Mouse (Mus musculus) urinary bladder, postnatal 14 days (tissue): ENCODE measurements around the gene Atp5e.

ENCODE experiments used
- DNase-seq: peaks from one replicate; pipeline ENCODE4 v3.0.0; 2021; ENCODE audit warnings: low spot score

Atp5e gene

DNA sequence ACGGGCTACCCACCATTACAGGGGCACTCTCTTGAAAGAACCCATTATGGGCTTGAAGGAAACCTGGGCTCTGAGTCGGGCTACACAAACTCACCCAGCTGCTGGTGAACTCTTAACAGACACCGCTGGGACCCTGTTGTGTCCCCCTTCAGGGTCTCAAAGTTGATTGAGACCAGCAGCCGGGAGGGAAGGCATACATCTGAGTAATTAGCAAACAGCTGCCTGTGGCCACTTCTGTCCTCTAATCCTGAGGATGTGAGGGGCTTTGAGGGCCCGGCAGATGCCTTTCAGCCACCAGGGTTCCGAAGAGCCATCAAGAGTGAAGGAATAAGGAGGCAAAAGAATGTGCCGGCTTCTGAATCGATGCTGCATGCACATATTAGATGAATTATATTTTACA is 17.0 kb downstream of the Atp5e start:
- DNase-seq, result no peak

DNA sequence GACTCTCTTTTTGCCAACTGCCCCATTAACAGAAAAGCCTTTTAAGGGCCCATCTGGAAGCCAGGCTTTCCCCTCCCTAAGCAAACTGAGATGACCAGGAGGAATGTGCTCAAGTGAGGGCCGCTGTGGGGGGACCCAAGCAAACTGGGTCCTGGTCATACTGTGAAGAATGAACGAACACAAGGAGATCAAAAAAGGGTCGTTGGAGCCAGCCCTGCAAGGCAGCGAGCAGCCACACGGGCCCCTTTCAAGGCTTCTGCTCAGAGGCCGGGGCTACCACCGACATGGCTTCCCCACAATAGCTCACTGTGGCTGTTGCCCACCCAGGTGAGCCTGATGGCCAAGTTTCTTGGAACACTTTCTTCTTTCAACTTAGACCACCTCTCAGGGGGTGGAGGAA is 17.4 kb downstream of the Atp5e start:
- DNase-seq, result no peak

DNA sequence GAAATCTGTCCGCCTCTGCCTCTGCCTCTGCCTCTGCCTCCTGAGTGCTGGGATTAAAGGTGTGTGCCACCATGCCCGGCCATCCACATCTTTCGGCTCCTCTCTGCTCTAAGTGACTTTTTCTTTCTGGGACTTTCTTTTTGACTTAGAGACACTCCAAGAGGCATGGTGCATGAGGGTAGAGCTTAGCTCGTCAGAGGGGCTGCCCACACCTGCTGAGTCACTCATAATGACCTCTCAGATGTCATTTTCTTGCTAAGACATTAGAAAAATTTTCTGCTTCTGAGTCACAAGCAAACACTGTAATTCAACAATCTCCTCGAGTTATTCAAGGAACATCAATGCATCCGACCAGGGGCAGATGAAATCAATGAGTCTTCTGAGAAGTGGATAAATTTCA is 18.9 kb downstream of the Atp5e start:
- DNase-seq, result no peak

DNA sequence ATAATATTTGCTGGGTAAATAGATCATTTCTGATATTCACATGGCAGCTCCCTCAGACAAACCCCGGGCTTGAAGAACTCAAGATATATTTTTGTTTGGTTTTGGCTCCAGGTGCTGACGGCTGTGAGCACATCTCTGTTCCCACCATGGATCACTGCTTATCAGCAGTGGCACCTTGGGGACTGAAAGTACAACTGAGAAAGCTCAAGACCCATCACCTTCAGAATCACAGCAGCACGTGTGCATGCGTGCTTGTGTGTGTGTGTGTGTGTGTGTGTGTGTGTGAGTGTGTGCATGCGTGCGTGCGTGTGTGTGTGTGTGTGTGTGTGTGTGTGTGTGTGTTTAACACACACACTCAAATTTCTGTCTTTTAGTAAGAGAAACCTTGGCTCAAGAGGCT is 19.5 kb downstream of the Atp5e start:
- no peak for DNase-seq

DNA sequence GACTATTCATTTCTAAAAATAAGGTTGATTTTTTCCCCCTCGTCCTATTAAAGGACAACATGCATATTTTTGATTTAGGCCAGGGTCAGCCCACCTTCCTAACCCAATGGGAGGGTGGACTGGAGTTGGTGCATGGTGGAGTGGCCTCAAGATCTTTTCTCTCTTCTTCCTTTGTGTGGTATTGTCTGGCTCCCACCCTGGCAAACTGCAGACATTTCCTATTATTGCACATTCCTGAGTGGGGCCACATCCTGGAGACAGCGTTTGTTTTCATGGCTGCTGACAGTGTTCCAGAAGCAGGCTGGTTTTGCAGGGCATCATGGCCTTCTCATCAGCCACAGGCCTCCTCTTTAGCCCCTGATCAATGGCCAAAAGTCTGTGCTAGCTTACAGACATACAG is 20.9 kb downstream of the Atp5e start:
- DNase-seq, result no peak

DNA sequence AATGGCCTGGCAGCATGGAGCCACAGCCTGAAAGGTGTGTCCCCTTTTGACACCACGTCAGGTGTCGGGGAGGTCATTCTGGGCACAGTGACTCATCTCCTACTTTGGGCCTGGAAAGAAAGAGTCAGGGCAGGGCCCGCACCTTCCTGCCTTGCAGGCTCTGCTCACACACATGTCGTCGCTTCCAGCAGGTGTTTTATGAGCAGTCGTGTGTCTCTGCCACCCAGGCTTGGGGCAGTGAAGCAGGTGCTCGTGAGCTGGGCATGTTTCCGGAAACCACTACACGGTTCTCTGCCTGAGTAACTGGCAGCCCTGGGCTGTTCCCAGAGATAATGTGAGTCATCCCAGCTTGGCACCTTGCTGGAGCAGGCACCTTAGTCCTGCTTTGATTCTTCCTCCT is 21.4 kb downstream of the Atp5e start:
- DNase-seq, result no peak

DNA sequence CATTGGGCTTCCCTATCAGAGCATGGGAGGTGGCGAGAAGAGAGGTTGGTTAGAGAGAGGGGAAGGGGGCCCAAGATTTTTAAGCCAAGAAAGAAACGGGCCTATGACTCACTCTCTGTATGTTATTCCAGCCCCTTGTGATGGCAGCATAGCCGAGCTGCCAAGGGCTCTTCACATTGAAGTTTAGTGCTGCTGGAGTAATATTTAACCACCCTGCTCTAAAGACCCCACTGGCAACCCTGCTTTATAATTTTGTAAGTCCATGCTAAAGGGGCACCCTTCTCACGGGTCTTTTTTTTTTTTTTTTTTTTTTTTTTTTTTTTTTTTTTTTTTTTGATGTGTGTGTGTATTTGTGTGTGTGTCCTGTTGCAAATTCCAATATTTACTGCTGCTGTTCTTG is 22.0 kb downstream of the Atp5e start:
- DNase-seq, result no peak

DNA sequence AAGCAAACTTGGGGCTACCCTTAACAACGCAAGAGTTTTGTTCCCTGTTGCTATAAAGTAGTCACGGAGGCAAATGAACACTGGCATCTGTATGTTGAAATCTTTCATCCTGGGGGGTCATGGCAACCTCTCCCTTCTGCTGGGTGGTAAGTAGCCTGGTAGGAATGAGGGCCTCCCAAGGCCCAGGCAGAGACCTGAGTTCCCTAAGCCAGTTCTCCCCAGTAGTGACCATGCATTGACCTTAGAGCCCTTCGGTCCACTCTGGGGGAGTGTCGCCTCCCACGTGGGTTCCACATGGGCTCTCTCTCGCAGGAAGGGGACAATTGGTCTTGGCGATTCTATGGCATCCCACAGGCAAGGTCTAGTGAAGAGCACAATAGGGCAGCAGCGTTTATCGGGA is 23.9 kb downstream of the Atp5e start:
- no peak for DNase-seq

DNA sequence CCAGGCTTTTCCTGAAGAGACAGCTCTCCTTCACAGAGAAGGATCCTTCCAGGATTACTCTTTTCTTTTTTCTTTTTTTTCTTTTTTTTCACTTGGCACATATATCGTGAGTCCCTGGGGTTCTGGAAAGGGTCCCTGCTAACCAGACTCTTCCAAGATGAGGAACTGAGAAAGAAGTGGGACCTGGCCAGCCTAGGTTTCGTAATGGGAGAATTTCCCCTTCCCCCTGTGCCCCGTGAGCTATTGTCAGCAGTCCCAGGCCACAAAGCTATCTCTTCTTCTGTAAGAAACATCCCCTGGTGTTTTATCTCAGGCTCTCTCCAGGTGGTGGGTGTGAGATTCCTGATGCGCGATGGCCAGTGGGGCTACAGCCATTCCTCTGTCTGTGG is 24.5 kb downstream of the Atp5e start:
- no peak for DNase-seq

DNA sequence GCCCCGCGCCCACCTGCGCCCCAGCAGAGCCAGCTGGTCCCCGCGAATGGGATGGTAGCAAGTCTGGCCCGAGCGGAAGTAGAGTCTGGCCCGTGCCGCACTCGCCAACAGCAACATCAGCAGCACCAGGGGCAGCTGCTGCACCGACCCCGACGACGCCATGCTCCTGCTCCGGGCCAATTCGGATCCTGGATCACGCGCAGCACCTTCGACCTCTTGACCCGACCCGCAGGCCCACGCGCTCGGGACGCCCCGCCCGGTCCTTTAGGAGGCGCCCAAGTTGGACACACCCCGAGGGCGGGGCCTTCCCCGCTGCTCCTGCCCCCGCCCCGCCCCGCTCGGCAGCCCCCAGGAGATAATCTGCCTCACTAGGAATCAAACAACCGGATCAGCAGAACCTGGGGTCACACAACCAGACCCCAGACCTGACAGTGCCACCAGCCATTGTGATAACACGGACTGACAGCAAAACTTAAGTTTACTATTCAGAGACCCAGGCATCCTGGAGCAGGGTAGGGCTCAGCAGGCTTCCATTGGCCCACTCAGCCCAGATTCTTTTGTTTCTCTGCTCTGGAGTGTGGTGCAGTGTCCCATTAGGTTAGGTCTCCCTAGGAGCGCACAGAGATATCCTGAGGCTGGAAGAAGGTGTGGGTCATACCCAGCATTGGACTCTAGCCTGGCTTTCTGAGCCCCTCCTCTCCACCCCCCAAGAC is 25.0 kb downstream of the Atp5e start, which contains the start of gene Ctsz:
Gene Ctsz, minus strand, starts transcription at position 303 of the 713 bp plus-strand sequence.
- peak; percentile 65 for DNase-seq

DNA sequence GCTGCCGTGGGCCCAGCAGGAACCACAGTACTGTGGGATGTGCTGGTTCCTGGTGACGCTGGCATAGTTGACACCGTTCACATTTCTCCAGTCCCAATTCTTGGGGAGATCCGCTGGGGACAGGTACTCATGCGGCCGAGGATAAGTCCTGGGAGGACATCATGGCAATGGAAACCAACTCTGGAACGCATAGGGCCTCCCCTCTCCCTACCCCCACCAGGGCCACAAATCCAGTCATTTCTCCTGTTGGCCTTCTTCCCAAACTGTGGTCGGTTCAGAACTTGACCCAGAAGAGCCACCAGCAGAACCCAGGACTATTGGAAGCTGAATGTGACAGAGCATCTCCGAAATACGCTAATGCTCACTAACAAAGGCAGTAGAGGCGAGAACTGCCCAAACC is 25.7 kb downstream of the Atp5e start:
- no peak for DNase-seq

DNA sequence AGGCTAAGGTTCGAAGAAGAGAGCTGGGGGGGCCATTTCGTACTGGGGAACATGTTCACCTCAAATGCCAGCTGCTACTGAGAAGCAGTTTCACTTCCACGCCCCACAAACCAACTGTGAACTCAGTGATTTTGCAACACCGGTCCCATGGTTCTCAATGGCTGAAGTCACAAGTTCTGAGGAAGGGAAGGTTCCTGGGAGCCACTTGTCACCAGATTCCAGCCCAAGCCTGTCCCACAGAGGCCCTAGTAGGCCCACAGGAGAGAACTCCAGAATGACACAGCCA is 26.3 kb downstream of the Atp5e start:
- DNase-seq, result no peak

DNA sequence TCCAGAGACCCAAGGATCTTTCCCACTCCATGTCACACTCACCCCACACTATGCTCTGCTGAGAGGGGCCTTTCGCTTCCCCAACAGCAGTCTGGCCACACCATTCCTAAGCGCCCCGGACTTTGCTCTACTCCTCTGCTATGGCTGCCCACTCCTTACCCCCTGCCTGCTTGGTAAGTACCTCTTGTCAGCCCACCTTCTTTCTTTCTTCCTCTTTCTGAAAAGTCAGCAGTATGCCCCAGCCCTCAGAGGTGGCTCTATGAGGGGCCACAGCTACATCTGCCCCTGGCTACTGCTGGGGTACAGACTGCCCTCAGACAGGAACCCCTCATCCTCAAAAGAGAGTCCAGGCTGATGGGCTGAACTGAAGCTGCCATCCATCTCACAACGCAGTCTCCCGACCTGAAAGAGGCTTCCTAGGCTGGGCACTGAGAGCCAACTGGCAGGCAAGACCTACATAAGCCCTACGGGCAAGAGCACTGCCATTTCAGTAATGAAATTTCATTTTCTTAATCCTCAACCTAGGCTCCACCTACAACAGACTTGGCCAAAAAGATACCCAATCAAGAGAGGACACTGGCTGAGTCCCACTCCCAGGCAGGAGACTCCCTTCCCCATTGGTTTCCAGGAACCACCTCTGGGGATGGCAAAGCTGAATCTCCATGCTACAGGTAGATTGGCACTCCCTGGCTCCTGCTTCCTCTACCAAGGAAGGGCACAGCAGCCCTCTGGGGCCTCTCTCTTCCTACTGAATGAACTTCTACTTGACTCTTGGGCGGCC is 26.8 kb downstream of the Atp5e start:
- DNase-seq, result no peak

DNA sequence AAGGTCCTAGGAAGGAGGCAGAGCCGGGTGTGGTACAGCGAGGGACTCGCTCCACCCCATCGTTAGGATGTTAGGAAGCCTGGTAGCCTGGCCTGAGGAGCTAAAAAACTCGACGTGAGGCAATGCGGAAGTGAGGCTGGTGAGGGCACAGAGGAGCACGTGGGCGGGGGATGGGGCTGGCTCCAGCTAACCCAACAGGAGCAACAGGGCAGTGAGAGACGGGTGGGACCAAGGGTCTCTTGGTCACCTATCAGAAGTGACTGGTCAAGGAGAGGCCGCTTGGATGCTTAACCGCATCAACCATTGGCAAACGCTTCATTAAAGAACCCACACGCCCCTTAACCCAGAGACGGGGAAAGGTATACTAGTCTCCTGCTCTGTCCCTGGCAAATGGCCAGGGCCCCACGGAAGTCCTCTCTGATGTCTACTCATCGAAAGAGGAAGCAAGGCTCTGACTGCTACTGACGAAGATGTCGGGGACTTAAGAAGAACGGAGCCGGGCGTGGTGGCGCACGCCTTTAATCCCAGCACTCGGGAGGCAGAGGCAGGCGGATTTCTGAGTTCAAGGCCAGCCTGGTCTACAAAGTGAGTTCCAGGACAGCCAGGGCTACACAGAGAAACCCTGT is 27.7 kb downstream of the Atp5e start:
- no peak for DNase-seq

DNA sequence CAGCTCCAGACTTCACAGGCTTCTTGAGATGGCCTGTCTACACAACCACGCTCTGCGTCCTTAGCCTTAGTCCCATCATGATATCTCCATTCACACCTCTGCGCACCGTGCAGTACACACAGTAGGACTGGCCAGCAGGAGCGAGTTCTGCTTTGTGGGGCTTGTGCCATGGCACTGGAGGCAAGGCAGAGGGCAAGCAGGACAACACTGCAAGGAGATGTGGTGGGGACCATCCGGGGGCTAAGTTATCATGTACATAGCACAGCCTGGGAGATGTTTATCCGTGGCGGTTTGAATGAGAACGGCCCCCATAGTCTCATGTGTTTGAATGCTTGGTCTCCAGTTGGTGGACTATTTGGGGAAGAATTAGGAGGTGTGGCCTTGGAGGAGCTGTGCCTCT is 29.0 kb downstream of the Atp5e start:
- no peak for DNase-seq

DNA sequence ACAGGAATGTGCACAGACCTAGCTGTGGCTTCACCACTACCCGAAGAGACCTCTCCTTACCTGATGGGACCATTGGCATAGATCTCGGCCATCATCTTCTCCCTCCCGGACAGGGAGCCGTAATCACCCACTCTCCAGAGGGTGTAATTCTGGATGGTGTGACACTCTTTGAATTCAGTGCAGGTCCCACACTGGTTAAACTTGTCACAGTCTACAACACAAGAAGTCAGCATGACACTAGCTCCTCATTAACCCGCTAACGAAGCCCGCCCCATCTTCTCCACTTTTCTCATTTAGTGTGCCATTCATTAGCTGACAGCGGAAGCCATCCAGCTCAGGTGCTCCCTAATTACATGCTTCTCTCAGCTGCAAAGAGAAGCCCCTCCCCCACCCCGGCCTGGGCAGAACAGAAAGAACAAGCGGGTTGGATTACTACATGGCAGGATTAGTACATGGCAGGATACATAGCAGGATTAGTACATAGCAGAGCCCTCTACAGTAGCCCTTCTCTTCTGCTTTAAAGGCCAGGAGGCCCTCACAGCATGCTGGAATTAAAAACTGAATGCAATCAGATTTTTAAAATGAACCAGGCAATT is 34.8 kb downstream of the Atp5e start:
- DNase-seq, result no peak

DNA sequence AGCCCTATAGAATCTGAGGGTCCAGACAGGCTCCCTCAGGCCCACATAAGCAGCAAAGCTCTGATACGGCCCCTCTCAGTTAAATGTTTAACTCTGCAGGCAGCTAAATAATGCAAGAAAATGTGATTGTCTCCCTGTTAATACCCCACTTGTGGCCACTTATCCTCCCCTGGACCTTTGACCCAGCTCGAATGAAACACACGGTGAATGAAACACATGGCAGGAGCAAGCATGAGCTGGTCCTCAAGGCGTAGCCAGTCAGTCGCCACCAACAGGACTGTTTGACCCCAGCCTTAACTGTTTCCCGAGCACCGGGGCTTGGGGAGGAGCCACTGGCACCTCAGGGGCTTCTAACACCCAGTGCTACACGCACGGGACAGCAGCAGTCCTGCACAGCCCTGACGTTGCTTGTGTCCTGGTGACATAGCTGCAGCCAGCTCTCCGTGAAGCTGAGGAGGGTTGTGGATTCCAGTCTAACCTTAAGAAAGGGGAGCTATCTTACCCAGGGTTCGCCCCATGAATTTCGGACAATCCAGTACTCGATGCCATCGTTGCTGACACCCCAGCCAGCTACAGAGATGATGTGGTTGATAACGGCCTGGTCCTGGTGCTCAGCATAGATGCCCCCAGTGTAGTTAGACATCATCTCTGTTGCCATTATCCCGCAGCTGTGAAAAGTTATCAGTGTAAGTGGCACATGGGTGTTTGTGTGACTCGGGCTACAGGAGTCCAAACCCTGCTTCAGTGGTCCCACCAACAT is 35.6 kb downstream of the Atp5e start:
- no peak for DNase-seq

DNA sequence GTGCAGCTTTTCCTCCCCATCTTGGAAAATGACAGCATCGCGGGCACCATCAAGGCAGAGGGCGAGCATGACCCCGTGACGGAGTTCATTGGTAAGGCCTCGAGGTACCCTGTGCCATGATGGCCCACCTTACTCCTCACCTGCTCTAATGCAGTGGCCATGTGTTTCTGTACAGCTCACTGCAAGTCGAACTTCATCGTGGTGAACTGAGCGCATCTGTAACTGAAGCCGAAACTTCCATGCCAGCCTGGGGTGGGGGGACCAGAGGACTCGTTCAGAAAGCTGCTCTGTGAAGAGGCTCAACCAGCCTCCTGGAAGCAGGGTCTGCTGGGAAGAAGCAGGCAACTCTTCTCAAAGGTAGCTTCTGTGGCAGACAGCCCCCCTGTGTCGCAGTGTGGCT is 37.0 kb downstream of the Atp5e start:
- DNase-seq, result no peak

DNA sequence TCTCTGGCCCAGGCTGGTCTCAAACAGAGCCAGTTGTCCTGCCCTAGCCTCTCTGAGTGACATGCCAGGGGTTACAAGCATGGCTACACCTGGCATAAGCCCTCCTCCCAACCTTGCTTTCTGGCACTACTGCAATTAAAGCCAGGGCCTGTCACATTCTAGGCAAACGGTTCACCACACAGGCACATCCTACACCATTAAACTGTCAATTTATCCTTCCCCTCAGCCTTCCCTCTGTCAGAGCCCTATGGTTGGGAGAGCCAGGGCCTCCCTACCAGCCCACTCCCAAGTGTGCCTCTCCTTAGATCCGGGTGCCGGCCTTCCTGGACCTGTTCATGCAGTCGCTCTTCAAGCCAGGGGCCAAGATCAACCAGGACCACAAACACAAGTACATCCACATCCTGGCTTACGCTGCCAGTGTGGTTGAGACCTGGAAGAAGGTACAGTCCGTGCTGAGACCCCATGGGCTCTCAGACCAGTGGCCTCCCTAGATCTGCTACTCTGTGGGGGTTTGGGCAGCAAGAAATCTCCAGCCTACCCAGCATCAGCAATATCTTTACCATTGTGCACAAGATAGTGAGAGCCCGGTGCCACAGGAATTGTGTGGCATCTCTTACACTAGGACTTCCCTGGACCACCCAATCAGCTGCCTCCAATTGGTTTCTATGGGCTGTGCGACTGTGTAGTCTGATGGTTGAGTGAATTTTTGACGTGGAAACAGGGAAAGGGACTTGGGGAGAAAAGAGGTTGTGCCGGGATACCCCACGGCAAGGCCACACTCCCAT is 39.4 kb downstream of the Atp5e start:
- no peak for DNase-seq

DNA sequence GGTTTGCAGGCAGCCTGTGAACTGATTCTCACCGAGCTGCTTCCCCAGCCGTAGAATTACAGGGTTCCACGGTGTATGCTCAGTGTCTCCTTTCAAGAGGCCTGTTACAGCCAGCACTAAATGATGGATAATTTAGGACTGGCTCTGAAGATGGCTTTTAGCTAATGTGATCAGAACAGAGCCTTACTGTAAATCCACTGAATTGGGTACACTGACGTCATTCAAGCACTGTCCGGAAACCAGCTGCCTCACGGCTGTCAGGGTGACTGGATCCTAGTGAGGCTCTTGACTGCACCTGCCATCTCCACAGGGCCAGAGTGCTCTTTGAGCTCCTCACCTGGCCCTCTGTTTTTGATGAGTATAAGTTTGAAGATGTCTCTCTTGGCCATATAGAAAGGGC is 42.8 kb downstream of the Atp5e start:
- DNase-seq, result no peak

DNA sequence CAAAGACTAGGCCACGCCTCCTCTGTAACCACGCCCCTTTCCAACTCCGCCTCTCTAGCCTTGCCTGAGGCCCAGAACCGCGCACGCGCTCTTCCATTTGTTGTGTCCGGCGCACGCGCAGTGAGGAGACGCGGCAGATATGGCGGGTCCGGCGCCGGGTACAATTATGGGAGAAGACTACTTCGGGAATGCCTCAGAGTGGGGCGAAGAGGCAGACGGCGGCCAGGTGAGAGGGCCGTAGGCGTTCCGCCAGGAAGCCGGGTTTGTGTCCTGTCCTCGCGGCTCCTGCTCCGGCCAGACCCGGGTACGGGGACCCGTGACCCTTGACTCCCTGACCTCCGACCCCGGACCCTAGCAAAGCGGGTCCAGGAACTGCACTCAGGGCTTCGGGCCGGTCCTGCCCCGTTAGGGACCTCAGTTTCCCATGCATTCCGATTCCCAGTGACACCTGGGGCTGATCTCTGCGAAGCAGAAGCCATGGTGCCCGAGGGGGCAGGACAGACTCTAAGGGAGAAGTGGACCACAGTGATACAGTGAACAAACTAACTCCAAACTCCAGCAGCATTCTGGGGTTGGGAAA is 48.1 kb downstream of the Atp5e start, which contains the start of gene Nelfcd:
Gene Nelfcd, plus strand, starts transcription at position 74 of the 580 bp plus-strand sequence.
- peak; percentile 95 for DNase-seq
